Mouse (Mus musculus) c-Kit-negative CD71-positive TER-119-positive erythroid progenitor cells, embryonic 14.5 days (primary cell): Measurements from ENCODE around the gene Cip2a.
A peak's percentile ranks its signal among the peaks of the same experiment; 100 is the strongest.

Experiments used
- DNase-seq: peaks from one replicate; pipeline ENCODE4 v3.0.0-alpha.2; 2013; ENCODE audit warnings: low read depth, low spot score

Gene Cip2a

GRCm38 (mm10) chr16:48993559-48994342 is at the start of gene Cip2a, which contains the start of gene Dzip3:
TSS of gene Cip2a (plus strand) at chr16:48994185.
TSS of gene Dzip3 (minus strand) at chr16:48994165.
- peak; percentile 65 for DNase-seq

GRCm38 (mm10) chr16:48972996-48973395 is 21.0 kb upstream of the Cip2a start:
- DNase-seq: no peak

- DNase-seq: no peak
Observed at GRCm38 (mm10) chr16:48973548-48973947, 20.4 kb upstream of the Cip2a start.

GRCm38 (mm10) chr16:48979965-48980364 is 14.0 kb upstream of the Cip2a start:
- no peak for DNase-seq

- DNase-seq: no peak
Observed at GRCm38 (mm10) chr16:48985034-48985627, 8.9 kb upstream of the Cip2a start.

GRCm38 (mm10) chr16:48989700-48990099 is 4.3 kb upstream of the Cip2a start:
- no peak for DNase-seq

GRCm38 (mm10) chr16:48992437-48993230 is 1.4 kb upstream of the Cip2a start:
- no peak for DNase-seq

GRCm38 (mm10) chr16:48993231-48993558 is 790 bp upstream of the Cip2a start:
- DNase-seq: peak; percentile 37

- no peak for DNase-seq
Observed at GRCm38 (mm10) chr16:48994343-48994693, 333 bp downstream of the Cip2a start.

- DNase-seq: no peak
Observed at GRCm38 (mm10) chr16:49004151-49004550, 10.2 kb downstream of the Cip2a start.

GRCm38 (mm10) chr16:49016620-49017332 is 22.8 kb downstream of the Cip2a start:
- DNase-seq: no peak

GRCm38 (mm10) chr16:49035852-49036251 is 41.9 kb downstream of the Cip2a start:
- no peak for DNase-seq

- DNase-seq: no peak
Observed at GRCm38 (mm10) chr16:49037771-49038170, 43.8 kb downstream of the Cip2a start.

- DNase-seq: no peak
Observed at GRCm38 (mm10) chr16:49040554-49041221, 46.7 kb downstream of the Cip2a start.

GRCm38 (mm10) chr16:49049214-49049613 is 55.2 kb downstream of the Cip2a start:
- no peak for DNase-seq

- no peak for DNase-seq
Observed at GRCm38 (mm10) chr16:49057186-49057585, 63.2 kb downstream of the Cip2a start, which contains the start of gene Myh15. TSS of gene Myh15 (plus strand) at chr16:49057486.
